Mouse (Mus musculus): ENCODE measurements around the gene Eaf2. TPM values are rescaled to one million over a fixed set of nuclear protein-coding genes. Genes with fewer than 3 reads are reported as not detected.

The Eaf2 gene
- total RNA-seq (2014; rRNA removed) (0.16 TPM in 1 of 2 replicates, not detected in the other), polyA plus RNA-seq (2015; fragmentation: Nextera tagmentation; extraction: Ambion mirVana) (1.2 and 1.4 TPM in 2 replicates)

DNA sequence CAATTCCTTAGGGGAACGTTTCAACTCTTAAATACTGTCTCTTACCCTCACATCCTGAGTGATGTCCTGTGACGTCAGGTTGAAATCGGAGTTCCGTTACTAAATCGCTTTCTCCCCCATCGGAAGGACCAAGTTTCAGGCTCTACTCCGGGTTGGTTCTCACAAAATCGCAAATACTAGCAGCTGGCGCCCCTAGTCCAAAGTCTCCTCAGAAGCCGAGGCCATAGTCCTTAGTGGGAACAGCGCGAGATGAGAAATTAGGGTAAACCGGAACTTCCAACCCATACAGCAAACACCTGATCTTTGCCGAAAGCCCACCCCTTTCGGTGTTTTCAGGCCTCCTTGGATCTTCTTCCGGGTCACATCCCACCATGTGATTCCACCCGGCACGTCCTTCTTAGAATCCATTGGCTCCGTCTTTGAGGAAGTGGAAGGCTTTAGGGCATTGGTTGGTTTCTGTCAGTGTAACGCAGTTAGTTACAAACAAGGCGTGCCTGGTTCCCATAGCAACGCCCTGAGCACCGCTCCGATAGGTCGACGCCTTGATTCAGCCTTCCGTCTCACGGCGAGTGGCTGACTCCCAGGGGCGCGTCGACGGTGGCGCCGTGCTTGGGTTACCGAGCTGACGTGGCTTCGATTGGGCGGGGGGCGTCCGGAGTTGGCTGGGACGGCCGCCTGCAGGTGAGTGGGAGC lies at the start of gene Eaf2, which contains the start of gene Golgb1:
Gene Eaf2, minus strand, starts transcription at position 421 of the 693 bp plus-strand sequence.
Gene Golgb1, plus strand, starts transcription at position 558 of the 693 bp plus-strand sequence.
- Histone ChIP-seq H3K9me3 (ENCODE audit: low read length) (no peaks in the 10 kb centered on the region), H3K4me1 (ENCODE audit: insufficient read depth, low read length) (peaks cover 6% of the 10 kb centered on the region; the same call in 1 of the 2 replicates), H3K36me3 (ENCODE audit: insufficient read depth, low read length) (peaks cover 5% of the 10 kb centered on the region; the same call in 1 of the 2 replicates), H3K4me2 (ENCODE audit: low read depth, low read length) (peak within 1 kb of the TSS; percentile 75), H3K27ac (peak within 1 kb of the TSS; percentile 86), H3K27me3 (ENCODE audit: insufficient read depth, low read length) (no peaks in the 10 kb centered on the region), H3K9ac (replicated peaks; ENCODE audit: low read length) (peak within 1 kb of the TSS; percentile 88), H3K4me3 (ENCODE audit: low read length) (peak within 1 kb of the TSS; percentile 87)
- under 1% methylated on average over 43 of the region's 43 CpGs for WGBS
- DNase-seq (ENCODE audit: low spot score) (peak; percentile 100), ATAC-seq (peak; percentile 100)
- 0 out of 2 replicates have a peak, but pooled peaks have one; percentile 6 for TF ChIP-seq CTCF (IDR thresholded peaks at IDR 0.05; ENCODE audit: low read depth)

DNA sequence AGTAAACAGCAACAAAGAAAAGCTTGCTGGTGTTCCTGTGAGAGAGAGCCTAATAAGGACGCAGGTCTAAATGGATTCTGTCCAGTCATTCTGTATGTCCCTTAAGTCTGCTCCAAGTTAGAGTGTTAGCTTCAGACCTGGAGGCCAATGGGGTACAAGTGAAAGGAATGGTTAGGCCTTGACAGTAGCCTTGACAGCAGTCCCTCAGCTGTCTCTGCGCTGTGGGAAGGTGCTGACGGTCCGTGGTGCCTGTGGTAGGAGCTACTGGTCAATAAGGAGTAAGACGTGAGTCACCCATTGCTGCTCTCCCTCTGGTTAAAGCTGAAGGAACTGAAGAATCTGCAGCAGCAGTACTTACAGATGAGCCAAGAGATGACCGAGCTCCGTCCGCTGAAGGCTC lies 49.5 kb upstream of the Eaf2 start:
- DNase-seq (ENCODE audit: low spot score): no peak
- Histone ChIP-seq H3K9me3 (ENCODE audit: low read length) (no peaks in the 10 kb centered on the region), H3K27ac (no peak overlapping the region), H3K4me2 (ENCODE audit: low read depth, low read length) (no peak overlapping the region), H3K4me1 (ENCODE audit: insufficient read depth, low read length) (no peaks in the 10 kb centered on the region), H3K27me3 (ENCODE audit: insufficient read depth, low read length) (no peaks in the 10 kb centered on the region), H3K36me3 (ENCODE audit: insufficient read depth, low read length) (peaks cover 59% of the 10 kb centered on the region), H3K9ac (replicated peaks; ENCODE audit: low read length) (no peak overlapping the region), H3K4me3 (ENCODE audit: low read length) (no peak overlapping the region)
- whole genome bisulfite sequencing: 92% methylated on average over 8 of the region's 8 CpGs
- no peak for TF ChIP-seq CTCF (IDR thresholded peaks at IDR 0.05; ENCODE audit: low read depth)
- ATAC-seq: no peak

GRCm38 (mm10) chr16:36921980-36922379 lies 47.2 kb upstream of the Eaf2 start:
- H3K4me2 ChIP-seq (ENCODE audit: low read depth, low read length): no peak overlapping the region
- H3K27ac ChIP-seq: no peak overlapping the region
- no peak overlapping the region for H3K9ac ChIP-seq (replicated peaks; ENCODE audit: low read length)
- ATAC-seq: no peak
- no peak overlapping the region for H3K4me3 ChIP-seq (ENCODE audit: low read length)
- WGBS: 91% methylated on average over 6 of the region's 6 CpGs
- H3K4me1 ChIP-seq (ENCODE audit: insufficient read depth, low read length): no peaks in the 10 kb centered on the region
- peaks cover 57% of the 10 kb centered on the region for H3K36me3 ChIP-seq (ENCODE audit: insufficient read depth, low read length)
- no peak for TF ChIP-seq CTCF (IDR thresholded peaks at IDR 0.05; ENCODE audit: low read depth)
- no peaks in the 10 kb centered on the region for H3K9me3 ChIP-seq (ENCODE audit: low read length)
- H3K27me3 ChIP-seq (ENCODE audit: insufficient read depth, low read length): no peaks in the 10 kb centered on the region
- DNase-seq (ENCODE audit: low spot score): no peak

- ATAC-seq (no peak), DNase-seq (ENCODE audit: low spot score) (no peak)
- no peaks in the 10 kb centered on the region for H3K27me3 ChIP-seq (ENCODE audit: insufficient read depth, low read length)
- no peak for TF ChIP-seq CTCF (IDR thresholded peaks at IDR 0.05; ENCODE audit: low read depth)
- H3K4me2 ChIP-seq (ENCODE audit: low read depth, low read length): no peak overlapping the region
- no peak overlapping the region for H3K4me3 ChIP-seq (ENCODE audit: low read length)
- H3K4me1 ChIP-seq (ENCODE audit: insufficient read depth, low read length): no peaks in the 10 kb centered on the region
- 94% methylated on average over 8 of the region's 8 CpGs for WGBS
- no peaks in the 10 kb centered on the region for H3K9me3 ChIP-seq (ENCODE audit: low read length)
- H3K36me3 ChIP-seq (ENCODE audit: insufficient read depth, low read length): peaks cover 56% of the 10 kb centered on the region
- no peak overlapping the region for H3K9ac ChIP-seq (replicated peaks; ENCODE audit: low read length)
- no peak overlapping the region for H3K27ac ChIP-seq
Observed at GRCm38 (mm10) chr16:36921067-36921613, 46.3 kb upstream of the Eaf2 start.

DNA sequence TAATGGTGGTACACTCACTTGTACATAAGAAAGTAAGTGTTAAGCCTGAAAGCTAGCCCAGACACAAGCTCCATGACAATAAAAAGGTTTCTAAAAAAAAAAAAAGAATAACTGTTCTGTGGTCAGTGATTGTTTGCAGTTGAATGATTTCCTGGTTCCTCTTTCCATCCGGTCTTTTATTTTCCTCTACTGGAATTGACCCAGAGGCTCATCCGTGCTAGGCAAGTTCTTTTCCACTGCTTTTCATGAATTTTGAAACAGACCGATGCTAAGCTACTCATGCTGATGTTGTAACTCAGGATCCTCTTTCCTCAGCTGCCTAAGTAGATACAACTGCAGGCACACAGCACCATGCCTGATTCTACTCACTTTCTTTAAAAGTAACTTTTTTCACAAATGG lies 45.6 kb upstream of the Eaf2 start:
- H3K36me3 ChIP-seq (ENCODE audit: insufficient read depth, low read length): peaks cover 56% of the 10 kb centered on the region
- 85% methylated on average over 3 of the region's 3 CpGs for WGBS
- DNase-seq (ENCODE audit: low spot score) (no peak), ATAC-seq (no peak)
- H3K9me3 ChIP-seq (ENCODE audit: low read length): no peaks in the 10 kb centered on the region
- H3K9ac ChIP-seq (replicated peaks; ENCODE audit: low read length): no peak overlapping the region
- H3K27me3 ChIP-seq (ENCODE audit: insufficient read depth, low read length): no peaks in the 10 kb centered on the region
- no peaks in the 10 kb centered on the region for H3K4me1 ChIP-seq (ENCODE audit: insufficient read depth, low read length)
- TF ChIP-seq CTCF (IDR thresholded peaks at IDR 0.05; ENCODE audit: low read depth): no peak
- H3K27ac ChIP-seq: no peak overlapping the region
- H3K4me2 ChIP-seq (ENCODE audit: low read depth, low read length): no peak overlapping the region
- H3K4me3 ChIP-seq (ENCODE audit: low read length): no peak overlapping the region

- H3K4me2 ChIP-seq (ENCODE audit: low read depth, low read length): no peak overlapping the region
- DNase-seq (ENCODE audit: low spot score) (no peak), ATAC-seq (no peak)
- no peak for TF ChIP-seq CTCF (IDR thresholded peaks at IDR 0.05; ENCODE audit: low read depth)
- H3K4me1 ChIP-seq (ENCODE audit: insufficient read depth, low read length): no peaks in the 10 kb centered on the region
- H3K9ac ChIP-seq (replicated peaks; ENCODE audit: low read length): no peak overlapping the region
- 84% methylated on average over 10 of the region's 10 CpGs for WGBS
- H3K27ac ChIP-seq: no peak overlapping the region
- H3K9me3 ChIP-seq (ENCODE audit: low read length): no peaks in the 10 kb centered on the region
- no peak overlapping the region for H3K4me3 ChIP-seq (ENCODE audit: low read length)
- H3K27me3 ChIP-seq (ENCODE audit: insufficient read depth, low read length): no peaks in the 10 kb centered on the region
- H3K36me3 ChIP-seq (ENCODE audit: insufficient read depth, low read length): peaks cover 56% of the 10 kb centered on the region
Observed at GRCm38 (mm10) chr16:36918505-36918904, 43.7 kb upstream of the Eaf2 start.

DNA sequence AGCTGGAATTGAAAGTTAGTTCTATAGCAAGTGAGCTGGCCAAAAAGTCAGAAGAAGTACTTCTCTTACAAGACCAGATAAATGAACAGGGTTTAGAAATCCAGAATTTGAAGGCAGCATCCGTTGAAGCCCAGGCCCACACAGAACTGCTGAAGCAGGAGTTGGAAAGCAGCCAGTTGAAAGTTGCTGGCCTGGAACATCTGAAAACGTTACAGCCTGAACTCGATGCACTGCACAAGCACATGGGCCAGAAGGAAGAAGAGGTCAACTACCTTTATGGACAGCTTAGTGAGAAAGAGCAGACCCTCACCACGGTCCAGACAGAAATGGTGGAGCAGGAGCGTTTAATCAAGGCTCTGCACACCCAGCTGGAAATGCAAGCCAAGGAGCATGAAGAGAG lies 39.4 kb upstream of the Eaf2 start:
- Histone ChIP-seq H3K27ac (no peak overlapping the region), H3K9ac (replicated peaks; ENCODE audit: low read length) (no peak overlapping the region), H3K36me3 (ENCODE audit: insufficient read depth, low read length) (peaks cover 64% of the 10 kb centered on the region), H3K4me3 (ENCODE audit: low read length) (no peak overlapping the region), H3K9me3 (ENCODE audit: low read length) (no peaks in the 10 kb centered on the region), H3K4me1 (ENCODE audit: insufficient read depth, low read length) (no peaks in the 10 kb centered on the region), H3K4me2 (ENCODE audit: low read depth, low read length) (no peak overlapping the region), H3K27me3 (ENCODE audit: insufficient read depth, low read length) (no peaks in the 10 kb centered on the region)
- WGBS: 81% methylated on average over 5 of the region's 5 CpGs
- ATAC-seq (no peak), DNase-seq (ENCODE audit: low spot score) (no peak)
- TF ChIP-seq CTCF (IDR thresholded peaks at IDR 0.05; ENCODE audit: low read depth): no peak

Data from hindbrain, postnatal 0 days (tissue).